Mouse (Mus musculus) frontal cortex, adult 2 months (tissue): ENCODE results near the gene Grik2. TPM values are rescaled to one million over a fixed set of nuclear protein-coding genes. Genes with fewer than 3 reads are reported as not detected.
A peak's percentile ranks its signal among the peaks of the same experiment; 100 is the strongest.
"Not testable (repeated sequence)": the region's sequence is repeated elsewhere in the genome, so short reads cannot be mapped to it uniquely, and the experiment has no call there.

Source experiments
- DNase-seq, 2 experiments: peaks; one replicate each; pipeline ENCODE4 v3.0.0; 2022; ENCODE audit warnings: low spot score in 1 of 2; ENCODE audit errors: extremely low spot score in 1 of 2
- polyA plus RNA-seq: library from polyadenylated mRNA; depleted of rRNA; stranded (reverse); fragments of >200 nt; gene quantifications from 2 replicates; pipeline ENCODE4 v1.2.3, GENCODE M21; 2012

Gene Grik2
- polyA plus RNA-seq, 1 experiment = 46.7 TPM

DNA sequence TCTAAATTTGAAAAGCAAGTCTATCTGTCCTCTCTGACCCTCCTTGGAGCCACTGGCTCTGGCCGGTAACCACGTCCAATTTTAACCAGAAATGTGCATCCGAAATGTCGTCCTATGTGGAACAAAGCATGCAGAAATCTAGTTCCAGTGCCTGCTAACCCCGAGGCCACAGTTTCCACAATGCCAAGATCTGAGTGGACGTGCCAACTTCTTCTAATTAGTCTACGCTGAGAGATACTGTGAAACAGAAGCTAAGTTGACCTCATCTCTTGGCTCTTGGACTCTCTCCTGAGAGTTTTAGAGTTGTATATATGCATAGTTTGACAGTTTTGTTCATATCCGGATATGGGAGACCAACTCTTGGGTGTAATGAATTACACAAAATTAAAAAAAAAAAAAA is 84.1 kb downstream of the Grik2 start:
- DNase-seq = no peak

DNA sequence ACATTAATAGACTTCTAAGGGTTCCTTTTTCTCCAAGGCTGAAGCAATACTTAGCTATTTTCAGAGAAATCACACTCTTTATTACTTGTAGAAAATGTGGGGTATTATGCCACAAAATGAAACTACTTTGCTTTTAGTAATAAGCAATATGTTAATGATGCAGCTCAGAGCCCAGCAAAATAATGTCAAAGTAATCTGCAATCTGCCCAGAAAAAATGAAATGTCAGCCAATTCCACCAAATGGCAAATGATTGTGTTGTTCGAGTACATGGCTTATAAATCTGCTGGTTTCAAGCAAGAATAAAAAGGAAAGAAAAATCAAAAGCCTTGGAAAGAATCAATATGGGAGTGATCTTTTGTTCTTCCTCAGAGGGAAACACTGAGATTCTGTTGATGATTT is 136.2 kb downstream of the Grik2 start:
- peak in 1 of 2 experiments; percentile 22 for DNase-seq

DNA sequence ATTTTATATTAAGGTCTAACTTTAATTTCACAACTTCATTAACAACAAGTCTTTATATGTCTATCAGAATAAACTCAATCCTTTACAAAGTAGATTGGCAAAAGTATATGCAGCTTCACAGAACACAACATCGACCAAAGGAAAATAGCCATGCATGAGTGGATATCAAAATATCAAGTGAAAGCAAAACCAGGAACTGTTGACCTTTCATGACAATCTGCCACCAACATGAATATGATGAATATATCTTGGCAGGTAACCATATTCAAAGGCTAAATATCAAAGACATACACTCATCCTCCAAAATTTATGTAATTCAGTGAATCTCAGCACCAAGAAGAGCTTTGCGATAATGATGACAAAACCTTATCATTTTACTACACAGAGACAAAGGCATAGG is 141.4 kb downstream of the Grik2 start:
- DNase-seq = no peak

DNA sequence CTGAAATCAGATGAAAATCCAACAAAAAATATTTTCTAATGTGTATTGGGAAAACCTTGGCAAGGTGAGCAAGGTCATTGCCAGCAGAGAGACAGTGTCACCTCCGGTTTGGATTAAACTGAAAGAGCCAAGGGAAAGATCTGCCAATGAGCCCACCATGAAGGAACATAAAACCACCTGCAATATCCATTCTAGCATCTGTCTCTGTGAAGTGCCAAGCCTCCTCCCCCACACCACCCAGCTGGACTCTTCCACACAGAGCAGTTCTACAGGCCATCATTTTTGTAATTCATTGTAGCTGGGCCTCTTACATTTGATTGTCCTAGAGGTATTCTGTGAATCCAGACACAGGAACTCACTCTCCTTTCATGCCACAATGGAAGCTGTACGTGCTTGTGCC is 148.7 kb downstream of the Grik2 start:
- no peak for DNase-seq

DNA sequence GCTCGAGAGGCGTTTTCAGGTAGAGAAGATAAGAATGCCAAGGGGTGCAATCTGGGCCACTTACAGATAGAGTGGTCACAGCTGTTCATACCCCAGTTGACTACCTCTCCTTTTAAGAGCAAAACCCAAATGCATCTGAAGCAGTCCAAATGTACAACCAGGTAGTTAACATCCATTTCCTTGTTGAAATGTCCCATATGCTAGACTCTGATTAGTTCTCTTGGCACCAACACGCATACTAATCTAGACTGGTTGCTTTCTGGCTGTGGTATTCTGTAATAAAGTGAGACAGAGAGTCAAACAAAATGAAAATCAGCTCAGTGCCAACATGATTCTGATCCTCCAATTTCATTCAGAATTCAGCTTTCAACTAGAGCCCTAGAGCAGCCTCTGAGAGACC is 164.6 kb downstream of the Grik2 start:
- no peak for DNase-seq

DNA sequence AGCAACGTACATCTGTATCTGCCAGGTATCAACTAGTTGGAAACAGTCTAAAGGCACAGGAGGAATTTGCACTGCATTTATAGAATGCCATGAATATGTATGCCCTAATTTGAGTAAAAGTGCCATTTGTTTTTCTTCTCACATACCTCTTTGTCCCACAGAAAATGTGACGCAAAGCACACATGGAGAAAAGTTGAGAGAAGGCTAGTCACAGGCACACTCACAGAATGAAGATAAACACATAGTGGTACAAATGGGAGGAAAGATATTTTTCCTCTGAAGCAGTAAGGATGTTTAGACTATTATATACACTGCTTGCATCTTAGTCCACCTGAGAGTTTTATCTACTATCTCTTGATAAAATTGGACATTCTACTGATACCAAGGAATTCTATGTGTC is 190.9 kb downstream of the Grik2 start:
- DNase-seq = no peak

DNA sequence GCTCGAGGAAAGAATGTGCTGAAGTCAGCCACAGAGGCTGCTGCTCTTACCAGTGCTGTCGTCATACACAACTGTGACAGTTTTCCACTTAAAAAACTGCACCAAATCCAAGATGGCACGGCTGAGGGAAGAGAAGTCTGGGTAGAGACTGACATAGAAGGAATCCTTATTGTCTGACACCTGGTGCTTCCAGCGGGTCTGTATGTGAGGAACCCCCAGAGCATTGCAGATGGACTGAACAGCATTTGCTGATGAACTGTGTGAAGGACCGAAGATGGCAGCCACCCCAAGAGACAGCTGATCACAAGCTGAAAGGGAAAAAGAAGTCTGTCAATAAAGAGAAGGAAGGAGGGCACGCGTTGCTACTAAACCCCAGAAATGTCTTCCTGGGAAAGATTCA is 215.1 kb downstream of the Grik2 start:
- DNase-seq = no peak

DNA sequence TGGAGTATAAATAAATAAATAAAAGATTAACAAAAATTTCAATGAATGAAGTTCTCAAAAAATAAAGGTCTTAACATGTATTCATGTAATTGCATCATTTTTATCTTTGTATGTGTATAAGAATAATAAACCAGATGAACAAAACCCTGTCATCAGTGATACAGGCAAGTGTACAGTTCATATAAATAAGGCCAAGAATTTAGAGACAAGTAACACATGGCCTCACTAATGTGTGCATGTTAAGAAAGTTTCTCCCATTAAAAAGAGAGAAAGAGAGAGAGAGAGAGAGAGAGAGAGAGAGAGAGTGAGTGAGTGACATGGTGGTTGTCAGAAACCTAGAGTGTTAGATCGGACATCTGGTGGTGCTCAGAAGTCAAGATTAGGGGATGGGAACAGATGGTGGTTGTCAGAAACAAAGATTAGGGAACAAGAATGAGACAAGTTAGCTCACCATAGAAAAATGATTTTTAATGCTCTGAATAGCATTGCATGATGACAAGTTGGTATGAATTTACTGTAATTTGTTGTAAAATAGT is 228.6 kb downstream of the Grik2 start:
- no peak for DNase-seq

DNA sequence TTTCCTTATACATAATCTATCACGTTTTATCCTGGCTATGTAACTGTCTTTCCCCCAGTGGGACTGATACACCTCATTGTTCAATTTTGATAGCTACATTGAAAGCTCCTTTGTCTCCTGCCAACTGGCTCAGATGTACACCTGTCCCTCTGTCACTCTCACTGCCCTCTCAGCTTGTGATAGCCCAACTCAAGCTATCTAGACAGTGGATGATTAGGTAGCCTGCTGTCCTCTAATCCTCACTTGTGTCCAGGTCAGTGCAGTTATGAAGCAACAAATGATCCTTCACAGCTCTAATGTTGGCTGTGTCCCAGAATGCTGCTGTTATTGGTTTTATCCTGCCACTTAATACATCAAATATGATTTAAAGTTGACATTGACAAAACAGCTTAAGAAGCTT is 246.3 kb downstream of the Grik2 start:
- no peak for DNase-seq

DNA sequence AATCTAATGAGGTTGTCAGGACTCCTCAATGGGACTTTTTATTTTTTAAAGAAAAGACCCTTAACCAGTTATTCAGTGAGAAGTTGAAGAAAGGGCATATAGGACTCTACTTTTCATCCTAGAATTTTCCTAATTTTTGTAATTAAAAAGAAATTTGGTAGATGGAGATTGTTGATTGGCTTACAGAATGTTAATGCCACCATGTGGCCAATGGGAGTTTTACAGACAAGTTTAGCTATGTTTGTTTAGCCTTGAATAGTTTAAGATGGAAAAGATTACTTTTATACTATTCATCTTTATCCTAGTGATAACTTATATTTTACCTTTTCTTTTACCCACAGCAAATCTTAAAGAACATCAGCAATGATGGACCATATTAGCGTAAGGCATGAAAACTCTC is 268.8 kb downstream of the Grik2 start:
- peak in 1 of 2 experiments; percentile 25 for DNase-seq

DNA sequence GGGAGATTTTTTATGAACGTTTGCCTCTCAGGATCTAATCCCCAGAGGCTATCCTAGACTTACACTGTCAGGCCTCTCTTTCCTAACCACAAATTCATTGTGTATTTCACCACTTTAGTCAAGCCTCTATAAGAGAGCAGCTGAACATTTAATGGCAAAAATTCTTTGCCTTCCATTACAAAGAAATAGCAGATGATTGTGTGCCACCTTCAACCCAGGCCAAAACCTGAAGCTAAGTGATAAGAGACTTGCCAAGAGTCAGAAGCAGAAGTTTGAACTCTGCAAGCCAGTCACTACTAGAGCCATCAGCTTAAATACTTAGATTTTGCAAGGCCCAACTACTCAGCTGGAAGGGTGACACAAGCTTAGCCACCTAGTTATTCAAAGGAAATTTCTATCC is 287.9 kb downstream of the Grik2 start:
- DNase-seq = no peak

DNA sequence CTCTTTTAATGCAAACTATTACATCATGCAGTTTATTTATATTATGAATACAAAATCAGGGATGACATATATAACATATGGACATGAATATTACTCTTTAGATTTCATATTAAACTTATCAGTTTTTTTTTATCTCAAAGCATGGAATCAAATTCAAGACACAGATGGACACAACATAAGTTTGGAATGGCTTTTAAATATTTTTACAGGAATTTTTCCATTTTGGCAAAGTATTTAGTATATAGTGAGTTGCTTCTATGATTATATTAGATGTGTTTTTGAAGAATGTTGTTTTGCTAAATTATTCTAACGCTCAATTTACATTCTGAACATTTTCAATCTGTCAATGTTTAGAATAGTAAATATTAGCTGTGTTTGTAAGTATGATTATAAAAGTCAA is 291.3 kb downstream of the Grik2 start:
- no peak for DNase-seq

DNA sequence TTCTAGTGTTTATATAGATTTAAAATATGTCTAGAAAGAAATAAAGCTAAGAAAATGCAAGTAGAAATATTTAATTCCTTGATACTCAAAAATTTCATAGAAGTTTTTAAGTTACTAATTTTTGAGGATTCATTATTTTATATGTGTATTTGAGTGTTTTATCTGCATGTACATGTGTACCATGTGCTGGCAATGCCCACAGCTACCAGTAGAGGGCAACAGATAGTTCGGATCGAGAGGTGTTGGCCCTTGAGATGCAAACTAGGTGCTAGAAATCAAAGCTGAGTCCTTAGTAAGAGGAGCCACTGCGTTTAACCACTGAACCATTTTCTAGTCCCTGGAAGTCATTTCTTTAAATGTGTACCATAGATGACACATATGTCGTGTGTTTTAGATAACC is 307.1 kb downstream of the Grik2 start:
- DNase-seq = no peak

DNA sequence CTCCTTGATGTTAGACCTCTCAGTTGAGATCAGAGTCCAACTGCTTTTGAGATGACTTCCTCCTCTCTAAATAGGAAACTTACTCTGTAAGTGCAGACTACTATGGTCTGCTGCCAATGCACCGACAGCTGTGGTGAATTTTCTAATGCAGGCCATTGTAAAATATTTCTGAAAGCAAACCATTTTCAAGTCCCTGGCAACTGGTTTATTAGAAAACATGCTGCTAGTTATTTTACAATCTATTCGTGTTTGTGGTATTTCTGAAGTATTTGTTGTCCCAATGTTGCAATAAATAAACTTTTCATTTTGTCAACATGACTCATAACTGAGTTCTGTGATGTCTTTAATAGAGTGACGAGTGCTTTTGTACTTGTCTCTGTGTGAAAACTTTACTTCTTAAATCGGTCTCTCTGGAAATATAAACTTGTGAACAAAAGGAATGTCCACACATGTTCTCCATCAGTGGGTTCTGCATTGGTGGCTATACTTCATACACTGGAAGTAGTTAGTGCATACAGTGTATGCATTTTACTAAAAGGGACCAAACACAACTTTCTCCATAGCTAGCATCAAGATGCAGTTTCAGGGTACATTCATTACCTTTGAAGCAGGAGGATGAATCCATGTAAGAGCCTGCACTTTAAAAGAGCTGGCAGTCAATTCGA is 308.3 kb downstream of the Grik2 start:
- DNase-seq = no peak

DNA sequence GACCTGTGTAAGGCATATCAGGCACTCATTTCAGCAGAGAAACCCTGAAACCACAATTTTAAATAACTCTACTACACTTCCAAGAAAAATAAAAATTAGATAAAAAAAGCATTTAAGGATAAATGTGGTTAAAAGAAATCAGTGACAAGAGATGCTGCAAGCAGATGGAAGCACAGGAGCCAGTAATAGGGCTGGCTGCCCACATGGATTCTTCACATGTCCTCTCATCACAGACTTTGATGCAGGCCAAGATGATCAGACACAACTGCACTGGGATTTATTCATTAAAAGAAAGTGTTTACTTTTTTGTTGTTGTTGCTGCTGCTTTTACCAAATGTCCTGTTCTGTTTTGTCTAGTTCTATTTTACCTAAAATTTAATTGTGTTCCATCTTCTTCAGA is 315.0 kb downstream of the Grik2 start:
- peak; percentile 2 to 8 for DNase-seq

DNA sequence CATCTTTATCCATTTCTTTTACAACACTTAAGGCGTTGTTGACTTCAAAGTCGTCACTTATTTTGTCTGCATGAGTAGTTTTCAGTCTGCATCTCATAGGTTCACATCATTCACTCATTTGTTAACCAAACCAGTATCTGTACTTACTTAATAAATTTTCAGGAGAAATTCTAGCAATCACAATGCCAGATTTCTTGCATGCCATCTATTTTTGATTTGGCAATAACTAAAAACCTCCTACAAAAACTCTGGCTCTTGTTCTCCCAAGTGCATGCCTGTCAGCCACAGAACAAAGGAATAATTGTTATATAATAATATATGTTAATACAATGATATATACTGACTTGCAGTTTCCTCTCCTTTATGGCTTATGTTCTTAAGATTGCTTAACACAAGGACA is 331.8 kb downstream of the Grik2 start:
- no peak for DNase-seq

DNA sequence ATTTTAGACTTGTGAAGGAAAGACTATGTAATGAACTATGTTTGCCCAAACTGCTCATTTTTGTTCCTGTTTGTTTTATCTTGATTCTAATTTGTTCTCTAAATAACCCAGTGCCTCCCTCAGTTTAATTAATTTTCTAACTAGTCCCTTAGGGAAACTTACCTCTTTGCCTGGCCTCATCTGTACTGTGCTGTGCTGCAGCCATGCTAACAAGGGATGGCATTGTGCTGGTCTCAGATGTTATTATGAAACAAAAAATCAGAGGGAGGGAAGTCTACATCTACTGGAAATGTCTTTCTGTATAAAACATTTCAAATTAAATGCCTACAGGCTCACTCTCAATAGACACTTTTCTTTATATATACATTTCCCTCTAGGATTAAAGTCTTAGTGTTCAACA is 335.0 kb downstream of the Grik2 start:
- no peak for DNase-seq

DNA sequence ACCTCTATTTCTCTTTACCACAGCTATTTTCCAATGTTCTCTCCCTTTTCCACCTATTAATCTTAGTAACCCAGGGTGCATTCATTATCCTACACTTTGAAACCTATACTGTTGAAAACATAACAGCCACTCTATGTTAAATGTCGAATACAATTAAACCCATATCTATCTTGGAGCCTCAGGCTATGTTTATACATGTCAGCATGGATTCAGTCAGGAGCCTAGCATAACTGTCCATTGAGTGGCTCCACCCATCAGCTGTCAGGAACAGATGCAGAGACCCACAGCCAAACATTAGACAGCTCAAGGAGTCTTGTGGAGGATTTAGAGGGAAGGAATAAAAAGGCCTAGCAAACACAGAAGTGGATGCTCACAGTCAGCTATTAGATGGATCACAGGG is 347.2 kb downstream of the Grik2 start:
- DNase-seq = no peak

DNA sequence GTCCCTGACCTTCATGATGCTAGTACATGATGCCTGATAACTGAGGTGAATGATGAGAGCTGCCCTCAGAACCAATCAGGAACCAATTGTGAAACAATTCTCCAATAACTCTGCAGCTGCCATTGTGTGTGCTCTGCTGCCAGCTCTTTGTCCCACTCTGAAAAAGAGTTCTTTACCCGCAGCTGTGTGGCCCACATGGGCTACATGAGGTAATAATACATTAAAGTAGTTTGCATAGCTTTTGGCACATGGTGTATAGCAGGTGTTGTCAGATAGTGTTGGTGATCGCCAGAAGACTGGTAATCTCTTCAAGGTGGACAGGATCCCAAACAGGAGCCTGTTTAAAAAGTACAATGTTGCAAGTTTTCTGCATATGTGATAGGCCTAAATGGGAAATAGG is 351.5 kb downstream of the Grik2 start:
- no peak for DNase-seq

DNA sequence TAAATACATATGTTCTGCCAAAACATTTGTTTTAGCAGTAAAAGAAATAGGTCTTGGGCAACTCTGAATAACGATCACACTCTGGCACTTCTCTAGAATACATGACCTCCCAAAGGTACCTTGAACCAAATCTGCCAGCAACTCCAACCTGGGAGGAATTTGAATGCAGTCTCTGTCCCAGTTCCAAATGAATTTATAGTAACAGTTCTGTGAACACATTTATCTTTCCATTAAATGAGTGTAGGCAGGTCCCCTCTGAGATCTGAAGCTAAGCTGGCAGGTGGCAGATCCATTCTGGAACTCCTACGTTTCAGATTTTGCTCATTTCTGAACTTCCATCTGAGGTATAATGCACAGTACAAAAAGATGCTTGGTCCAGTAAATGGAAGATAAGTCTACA is 352.3 kb downstream of the Grik2 start:
- peak; percentile 25 to 58 for DNase-seq

DNA sequence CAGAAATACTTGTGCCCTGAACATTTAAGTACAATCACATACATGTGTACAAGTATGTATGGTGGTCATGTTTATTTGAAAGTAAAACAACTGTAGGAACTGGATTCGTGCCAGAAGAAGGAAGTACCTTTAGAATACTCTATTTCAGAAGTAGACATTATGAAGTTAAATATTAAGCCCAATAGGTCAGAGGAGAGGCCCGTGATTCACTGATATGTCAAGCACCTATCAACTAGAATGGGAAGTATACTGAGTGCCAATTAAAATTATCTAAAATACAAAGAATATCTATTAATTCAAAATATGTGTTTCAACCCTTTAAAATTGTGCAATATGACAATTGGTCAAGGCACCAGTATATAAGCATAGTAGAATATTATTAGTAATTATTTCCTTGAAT is 355.7 kb downstream of the Grik2 start:
- no peak for DNase-seq

DNA sequence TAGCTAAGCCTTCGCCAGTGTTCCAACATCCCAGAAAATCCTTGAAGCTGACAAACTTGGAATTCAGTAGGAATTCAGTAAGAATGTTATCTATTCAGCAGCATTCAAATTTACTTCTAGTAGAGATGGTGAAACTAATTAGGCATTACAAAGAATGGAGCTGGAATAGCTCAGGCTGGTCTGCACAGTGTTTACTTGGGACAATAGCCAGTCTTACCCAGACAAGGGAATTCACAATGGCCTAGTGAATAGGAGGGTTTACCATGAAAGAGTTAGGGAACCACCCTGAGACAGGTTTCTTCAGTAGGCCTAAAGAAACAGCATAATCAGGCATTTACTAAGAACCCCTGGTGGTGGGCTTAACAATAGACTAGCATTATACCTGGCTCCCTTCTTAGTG is 371.4 kb downstream of the Grik2 start:
- not testable (repeated sequence) for DNase-seq

DNA sequence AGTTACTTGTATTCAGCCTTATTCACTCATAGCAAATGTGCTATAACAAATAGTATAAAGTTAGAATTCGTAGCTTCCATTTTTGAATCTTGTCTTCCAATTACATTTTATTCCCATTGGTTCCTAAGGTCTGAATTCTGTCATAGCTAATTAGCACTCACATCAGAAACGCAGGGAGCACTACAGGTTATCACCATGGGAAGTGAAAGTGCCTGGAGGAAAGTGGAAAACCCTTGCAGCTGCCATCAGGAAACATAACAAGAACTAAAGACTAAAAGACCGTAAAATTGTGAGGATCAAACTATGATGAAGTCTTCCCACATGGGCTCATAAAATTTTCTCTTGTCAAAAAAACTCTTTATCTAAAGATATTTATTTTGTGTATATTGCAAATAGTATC is 405.6 kb downstream of the Grik2 start:
- no peak for DNase-seq
